Mouse (Mus musculus) heart, embryonic 10.5 days (tissue): ENCODE measurements at regions not wholly inside any gene's neighbourhood (a gene's known extent, or its start where the extent isn't known, plus 50 kb on each side); places are given as distances from the start of the nearest gene placed in this dataset.

Source experiments
- DNase-seq: peaks from one replicate; pipeline ENCODE4 v3.0.0-alpha.2; 2017; ENCODE audit warnings: low spot score
- H3K27ac ChIP-seq: fragments of 300-500 bp; sonication (generic); 2 replicates; pipeline ENCODE4 v1.5.1; 2016; ENCODE audit warnings: mild to moderate bottlenecking
- H3K27me3 ChIP-seq: fragments of 300-500 bp; sonication (generic); 2 replicates; pipeline ENCODE4 v1.6.1; 2016; ENCODE audit warnings: mild to moderate bottlenecking; ENCODE audit not compliant: poor library complexity, insufficient read depth, severe bottlenecking
- H3K36me3 ChIP-seq: fragments of 300-500 bp; sonication (generic); 2 replicates; pipeline ENCODE4 v1.6.1; 2016; ENCODE audit warnings: mild to moderate bottlenecking, moderate library complexity
- H3K4me1 ChIP-seq: fragments of 300-500 bp; sonication (generic); 2 replicates; pipeline ENCODE4 v1.6.1; 2016; ENCODE audit warnings: mild to moderate bottlenecking
- H3K4me3 ChIP-seq: fragments of 300-500 bp; sonication (generic); 2 replicates; pipeline ENCODE4 v1.5.1; 2016; ENCODE audit warnings: mild to moderate bottlenecking, moderate library complexity
- H3K9me3 ChIP-seq: fragments of 300-500 bp; sonication (generic); 2 replicates; pipeline ENCODE4 v1.6.1; 2016; ENCODE audit warnings: mild to moderate bottlenecking, moderate library complexity
- WGBS: fragments of 180-500 bp; shearing (Covaris S2); methylation state at CpG from one replicate; pipeline ENCODE4 v1.1.7; 2016; 5-methylcytosine and 5-hydroxymethylcytosine counted together

GRCm38 (mm10) chr5:75248279-75248678 lies 96.2 kb downstream of the Pdgfra start:
- WGBS: 83% methylated on average over 6 of the region's 6 CpGs
- H3K27me3 ChIP-seq: no peaks in the 10 kb centered on the region
- no peak for DNase-seq
- H3K4me1 ChIP-seq: peaks cover 8% of the 10 kb centered on the region; the same call in 1 of the 2 replicates
- H3K27ac ChIP-seq: no peak overlapping the region
- H3K9me3 ChIP-seq: no peaks in the 10 kb centered on the region
- H3K36me3 ChIP-seq: no peaks in the 10 kb centered on the region
- no peak overlapping the region for H3K4me3 ChIP-seq

- Histone ChIP-seq H3K27me3 (no peaks in the 10 kb centered on the region), H3K36me3 (no peaks in the 10 kb centered on the region), H3K4me1 (peaks cover 6% of the 10 kb centered on the region; the same call in 1 of the 2 replicates), H3K4me3 (no peak overlapping the region), H3K27ac (no peak overlapping the region), H3K9me3 (no peaks in the 10 kb centered on the region)
- WGBS: 77% methylated on average over 3 of the region's 3 CpGs
- DNase-seq: no peak
These were observed 97.6 kb downstream of the Pdgfra start for GRCm38 (mm10) chr5:75249671-75250070.

- H3K4me1 ChIP-seq: no peaks in the 10 kb centered on the region
- no peak for DNase-seq
- no peaks in the 10 kb centered on the region for H3K27me3 ChIP-seq
- H3K4me3 ChIP-seq: no peak overlapping the region
- WGBS: 77% methylated on average over 7 of the region's 7 CpGs
- no peaks in the 10 kb centered on the region for H3K36me3 ChIP-seq
- H3K27ac ChIP-seq: no peak overlapping the region
- no peaks in the 10 kb centered on the region for H3K9me3 ChIP-seq
These were observed 101.3 kb downstream of the Pdgfra start for GRCm38 (mm10) chr5:75253349-75253748.

DNA sequence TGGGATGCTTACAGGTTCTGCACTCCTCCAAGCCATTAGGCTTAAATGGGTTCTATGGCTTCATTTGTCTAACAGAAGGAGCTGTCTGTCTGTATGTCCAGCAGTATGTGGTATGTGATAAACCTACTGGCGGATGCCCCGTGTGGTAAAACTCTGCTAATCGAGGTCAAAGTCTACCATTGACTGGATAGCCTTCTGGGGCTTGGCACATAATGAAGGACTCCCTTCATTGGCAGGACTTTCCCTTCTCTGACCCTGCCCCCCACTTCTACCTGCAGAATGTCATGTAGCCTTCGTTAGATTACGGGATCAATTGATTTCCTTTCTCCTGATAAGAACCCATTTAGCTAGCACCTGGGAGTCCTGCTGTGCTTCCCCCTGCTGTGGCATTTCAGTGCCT lies 101.7 kb downstream of the Pdgfra start:
- Histone ChIP-seq H3K36me3 (no peaks in the 10 kb centered on the region), H3K4me3 (no peak overlapping the region), H3K27ac (no peak overlapping the region), H3K9me3 (no peaks in the 10 kb centered on the region), H3K27me3 (no peaks in the 10 kb centered on the region), H3K4me1 (no peaks in the 10 kb centered on the region)
- DNase-seq: no peak
- WGBS: 76% methylated on average over 5 of the region's 5 CpGs

DNA sequence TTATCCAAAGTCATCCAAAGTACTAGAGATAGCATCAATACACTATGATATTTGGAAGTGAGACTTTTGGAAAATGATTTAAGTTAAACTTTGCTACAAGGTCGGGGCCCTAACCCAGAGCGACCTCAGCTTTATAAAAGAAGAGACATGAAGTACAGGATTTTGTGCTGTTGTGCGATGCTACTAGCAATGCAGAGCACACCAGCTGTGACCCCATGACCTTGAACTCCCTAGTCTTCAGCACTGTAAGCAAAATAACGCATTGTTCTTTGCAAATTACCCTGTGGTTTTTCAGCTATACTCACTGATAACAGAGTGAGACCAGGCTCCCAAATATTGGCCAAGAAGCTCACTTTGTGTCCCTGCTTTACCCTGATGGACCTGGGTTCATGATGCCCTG lies 104.1 kb downstream of the Pdgfra start:
- no peak overlapping the region for H3K27ac ChIP-seq
- WGBS: 78% methylated on average over 4 of the region's 4 CpGs
- H3K27me3 ChIP-seq: no peaks in the 10 kb centered on the region
- no peak overlapping the region for H3K4me3 ChIP-seq
- H3K9me3 ChIP-seq: no peaks in the 10 kb centered on the region
- H3K4me1 ChIP-seq: peaks cover 5% of the 10 kb centered on the region; the same call in 1 of the 2 replicates
- no peak for DNase-seq
- no peaks in the 10 kb centered on the region for H3K36me3 ChIP-seq

DNA sequence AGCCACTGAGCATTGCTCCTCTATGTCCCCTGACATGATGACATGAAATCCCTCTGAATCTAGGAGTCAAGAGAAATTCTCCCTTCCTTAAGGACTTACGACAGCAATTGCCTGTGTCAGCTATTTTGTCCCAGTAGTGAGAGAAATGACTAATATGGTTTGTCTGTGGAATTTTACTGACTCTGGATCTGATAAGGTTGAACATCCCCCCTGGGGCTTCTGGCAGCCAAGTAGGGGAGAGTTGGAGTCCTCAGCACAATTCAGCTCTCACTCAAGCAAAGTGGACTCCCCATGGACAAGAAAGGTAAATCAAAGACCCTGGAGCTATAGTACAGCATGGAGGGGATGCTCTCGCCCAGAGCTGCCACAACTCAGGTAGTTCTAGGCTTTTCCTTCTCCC lies 105.0 kb downstream of the Pdgfra start:
- H3K4me1 ChIP-seq: peaks cover 5% of the 10 kb centered on the region; the same call in 1 of the 2 replicates
- DNase-seq: no peak
- 69% methylated on average over 2 of the region's 2 CpGs for WGBS

DNA sequence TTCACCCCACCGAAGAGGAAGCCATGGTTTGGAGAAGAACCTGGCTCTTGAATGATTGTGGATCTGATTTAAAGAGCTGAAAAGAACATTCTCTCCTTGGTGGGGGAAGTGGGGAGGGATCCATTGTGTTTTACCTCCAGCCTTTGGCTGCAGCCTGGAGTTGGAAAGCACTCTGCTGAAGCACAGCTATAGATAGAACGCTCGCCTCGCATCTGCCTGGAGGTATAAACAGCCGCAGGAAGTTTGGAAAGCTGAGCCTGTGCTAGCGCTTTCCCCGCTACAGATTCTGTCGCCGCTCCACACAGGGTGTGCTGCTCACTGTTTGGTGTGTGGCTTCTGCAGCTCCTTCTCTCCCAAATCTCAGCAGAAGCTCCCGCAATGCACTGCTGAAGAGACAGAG lies 108.2 kb downstream of the Pdgfra start:
- H3K36me3 ChIP-seq: no peaks in the 10 kb centered on the region
- WGBS: 50% methylated on average over 10 of the region's 10 CpGs
- peak overlapping the region; percentile 29; the same call in 1 of the 2 replicates for H3K27ac ChIP-seq
- H3K9me3 ChIP-seq: no peaks in the 10 kb centered on the region
- H3K4me1 ChIP-seq: peaks cover 5% of the 10 kb centered on the region; the same call in 1 of the 2 replicates
- no peaks in the 10 kb centered on the region for H3K27me3 ChIP-seq
- no peak for DNase-seq
- H3K4me3 ChIP-seq: no peak overlapping the region

More for the DNA sequence above, 105.0 kb downstream of the Pdgfra start:
- Histone ChIP-seq H3K27me3 (no peaks in the 10 kb centered on the region), H3K4me3 (no peak overlapping the region), H3K27ac (no peak overlapping the region), H3K36me3 (no peaks in the 10 kb centered on the region), H3K9me3 (no peaks in the 10 kb centered on the region)

DNA sequence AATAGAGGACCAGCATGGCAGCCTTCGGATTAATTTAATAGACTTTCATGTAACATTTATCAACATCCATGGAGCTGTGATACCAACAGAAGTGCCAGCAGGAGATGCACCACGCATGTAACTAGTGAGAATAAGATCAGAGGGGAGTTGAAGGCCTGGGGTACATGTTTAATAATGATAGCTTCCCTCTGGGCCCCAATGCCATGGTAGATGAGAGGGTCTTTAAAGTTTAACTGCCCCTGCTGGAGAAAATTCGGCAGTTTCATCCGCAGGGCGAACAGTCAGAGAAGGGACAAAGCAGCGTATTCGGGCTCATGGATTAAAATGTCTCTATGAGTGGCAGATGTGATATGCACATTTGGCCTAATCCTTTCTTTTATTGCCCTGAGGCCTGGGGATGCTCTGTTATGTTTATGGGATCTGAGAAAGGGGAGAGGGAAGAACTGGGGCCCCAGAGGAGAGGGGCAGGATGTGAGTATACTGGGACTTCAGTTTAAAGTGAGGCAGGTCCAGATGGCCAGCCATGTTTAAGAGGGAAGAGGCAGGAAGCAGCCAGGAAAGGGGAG lies 114.1 kb downstream of the Pdgfra start:
- Histone ChIP-seq H3K36me3 (no peaks in the 10 kb centered on the region), H3K27me3 (no peaks in the 10 kb centered on the region), H3K4me1 (peaks cover 11% of the 10 kb centered on the region), H3K4me3 (no peak overlapping the region), H3K9me3 (no peaks in the 10 kb centered on the region), H3K27ac (0 out of 2 replicates have a peak overlapping the region, but pooled peaks have one; percentile 47)
- 90% methylated on average over 7 of the region's 7 CpGs for WGBS
- DNase-seq: no peak

- 66% methylated on average over 4 of the region's 4 CpGs for WGBS
- Histone ChIP-seq H3K36me3 (no peaks in the 10 kb centered on the region), H3K27ac (0 out of 2 replicates have a peak overlapping the region, but pooled peaks have one; percentile 47), H3K9me3 (no peaks in the 10 kb centered on the region), H3K4me1 (peaks cover 11% of the 10 kb centered on the region), H3K27me3 (no peaks in the 10 kb centered on the region), H3K4me3 (no peak overlapping the region)
- no peak for DNase-seq
These were observed 114.8 kb downstream of the Pdgfra start for GRCm38 (mm10) chr5:75266871-75267270.

DNA sequence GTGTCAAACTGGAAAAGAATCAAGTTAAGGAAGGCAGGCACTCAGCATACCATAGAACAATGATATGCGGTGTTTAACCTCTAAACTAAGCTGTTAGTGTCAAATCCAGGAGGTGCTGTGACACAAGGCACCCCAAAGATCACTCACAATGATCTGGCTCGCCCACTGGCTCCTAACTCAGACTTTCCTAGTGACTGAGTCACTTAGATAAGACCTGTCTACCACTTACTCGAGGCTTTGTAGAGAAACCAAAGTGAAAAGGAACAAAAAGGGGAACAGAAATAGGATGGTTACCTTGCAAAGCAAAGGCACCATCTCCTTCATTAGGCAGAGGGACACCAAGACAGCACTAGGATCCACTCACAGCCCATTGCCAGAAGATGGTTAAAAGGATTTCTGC lies 115.7 kb downstream of the Pdgfra start:
- 54% methylated on average over 3 of the region's 3 CpGs for WGBS
- Histone ChIP-seq H3K27me3 (no peaks in the 10 kb centered on the region), H3K4me1 (peaks cover 11% of the 10 kb centered on the region), H3K4me3 (no peak overlapping the region), H3K27ac (no peak overlapping the region), H3K9me3 (no peaks in the 10 kb centered on the region), H3K36me3 (no peaks in the 10 kb centered on the region)
- no peak for DNase-seq

- H3K9me3 ChIP-seq: no peaks in the 10 kb centered on the region
- no peak overlapping the region for H3K4me3 ChIP-seq
- no peaks in the 10 kb centered on the region for H3K27me3 ChIP-seq
- no peak overlapping the region for H3K27ac ChIP-seq
- no peaks in the 10 kb centered on the region for H3K4me1 ChIP-seq
- H3K36me3 ChIP-seq: no peaks in the 10 kb centered on the region
- no peak for DNase-seq
- WGBS: 87% methylated on average over 3 of the region's 3 CpGs
These were observed 125.9 kb downstream of the Pdgfra start for GRCm38 (mm10) chr5:75278041-75278440.

- H3K27me3 ChIP-seq: no peaks in the 10 kb centered on the region
- H3K36me3 ChIP-seq: no peaks in the 10 kb centered on the region
- no peak overlapping the region for H3K27ac ChIP-seq
- no peaks in the 10 kb centered on the region for H3K4me1 ChIP-seq
- H3K4me3 ChIP-seq: no peak overlapping the region
- DNase-seq: no peak
- H3K9me3 ChIP-seq: no peaks in the 10 kb centered on the region
- WGBS: 81% methylated on average over 1 of the region's 1 CpGs
These were observed 127.6 kb downstream of the Pdgfra start for GRCm38 (mm10) chr5:75279561-75280171.

DNA sequence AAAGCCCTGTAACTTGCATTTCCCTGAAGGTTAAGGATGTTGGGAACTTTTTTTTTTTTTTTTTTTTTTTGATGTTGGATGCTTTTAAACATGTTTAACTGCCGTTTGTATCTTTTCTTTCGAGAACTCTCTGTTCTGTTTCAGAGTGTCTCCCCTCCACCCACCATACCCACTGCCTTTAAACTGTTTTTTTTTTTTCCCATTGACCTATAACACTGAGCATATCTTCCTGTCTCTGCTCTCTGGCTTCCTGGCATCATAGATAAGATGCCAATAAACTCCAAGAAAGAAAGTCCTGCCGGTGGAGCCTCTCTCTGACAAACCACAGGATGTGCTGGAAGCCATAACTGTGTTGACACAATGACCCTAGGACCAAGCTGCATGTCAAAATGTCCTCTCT lies 128.6 kb downstream of the Pdgfra start:
- 45% methylated on average over 3 of the region's 3 CpGs for WGBS
- Histone ChIP-seq H3K4me1 (peaks cover 2% of the 10 kb centered on the region), H3K9me3 (no peaks in the 10 kb centered on the region), H3K27ac (no peak overlapping the region), H3K27me3 (no peaks in the 10 kb centered on the region), H3K4me3 (no peak overlapping the region), H3K36me3 (no peaks in the 10 kb centered on the region)
- DNase-seq: no peak

DNA sequence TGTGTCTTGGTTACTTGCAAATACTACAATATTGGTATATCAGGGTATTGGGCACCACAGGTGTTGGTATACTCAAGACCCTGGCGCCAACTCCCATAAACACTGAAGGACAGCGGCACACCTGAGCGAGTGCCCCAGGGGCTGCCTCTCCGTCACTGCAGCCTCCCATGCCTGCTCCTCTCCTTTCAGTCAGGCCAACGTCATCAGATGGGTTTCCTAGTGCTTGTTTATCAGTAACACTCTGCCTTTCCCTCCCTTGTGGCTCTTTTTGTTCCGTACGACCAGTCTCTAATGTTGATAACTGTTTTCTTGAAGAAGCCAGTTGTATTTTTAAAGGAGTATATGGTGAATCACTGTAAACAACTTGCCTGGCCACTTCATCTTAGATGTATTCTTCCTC lies 129.4 kb downstream of the Pdgfra start:
- H3K36me3 ChIP-seq: no peaks in the 10 kb centered on the region
- no peak for DNase-seq
- H3K27me3 ChIP-seq: no peaks in the 10 kb centered on the region
- H3K4me3 ChIP-seq: no peak overlapping the region
- no peak overlapping the region for H3K27ac ChIP-seq
- no peaks in the 10 kb centered on the region for H3K9me3 ChIP-seq
- peaks cover 9% of the 10 kb centered on the region for H3K4me1 ChIP-seq
- WGBS: 72% methylated on average over 7 of the region's 7 CpGs
